Mouse (Mus musculus): ENCODE measurements around the gene Myo5a.

The Myo5a gene

GRCm38 (mm10) chr9:75070457-75071028 lies at the start of gene Myo5a:
Myo5a (plus strand) TSS chr9:75071015.
- DNase-seq (ENCODE audit: low read depth) = no peak

DNA sequence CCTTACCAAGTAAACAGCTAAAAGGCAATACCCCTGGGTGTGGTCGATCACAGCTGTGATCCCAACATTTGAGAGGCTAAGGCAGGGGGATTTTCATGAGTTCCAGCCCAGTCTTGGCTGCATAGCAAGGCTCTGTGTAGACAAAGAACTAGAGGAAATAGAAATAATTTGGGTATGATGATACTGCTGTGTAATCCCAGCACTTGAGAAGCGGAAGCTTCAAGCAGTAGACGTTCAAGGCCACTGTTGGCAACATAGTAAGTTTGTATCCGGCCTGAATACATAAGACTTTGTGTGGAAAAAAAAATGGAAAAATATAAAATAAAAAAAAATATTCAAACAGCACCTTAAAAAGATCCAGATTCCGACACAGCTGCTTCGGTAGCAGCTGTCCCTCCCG lies 48.3 kb upstream of the Myo5a start:
- DNase-seq (ENCODE audit: low read depth) = no peak

DNA sequence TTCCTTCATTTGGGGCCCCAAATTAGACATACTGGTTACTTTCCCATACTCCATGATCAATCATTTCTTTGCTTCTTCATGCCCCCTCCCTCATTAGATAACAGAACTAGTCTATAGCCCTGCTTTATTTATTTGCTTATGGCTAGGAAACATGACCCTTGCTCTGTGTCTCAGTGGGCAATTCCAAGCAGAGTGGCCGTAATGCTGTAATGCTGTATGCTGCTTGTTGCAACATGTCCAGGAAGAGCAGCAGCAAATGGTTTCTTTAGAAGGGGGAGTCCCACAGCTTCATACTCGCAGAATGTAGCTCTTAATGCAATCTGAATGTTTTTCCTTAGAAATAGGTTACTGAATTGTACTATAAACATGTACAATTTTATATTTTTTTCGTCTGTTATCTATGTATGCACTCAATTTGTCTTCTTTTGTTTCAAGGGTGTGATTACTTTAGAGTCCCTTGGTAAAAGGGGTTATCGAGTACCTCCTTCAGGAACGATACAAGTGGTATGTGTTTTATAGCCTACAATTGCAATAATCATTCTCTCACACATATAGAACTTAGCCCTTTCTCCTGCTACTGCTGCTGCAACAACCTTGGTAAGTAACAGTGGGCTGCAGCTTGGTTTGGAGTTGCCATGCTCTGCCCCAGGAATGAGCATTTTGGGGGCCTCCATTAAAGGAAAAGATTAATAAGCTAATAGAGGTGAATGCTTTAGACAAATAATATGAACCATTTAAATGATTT lies 47.5 kb upstream of the Myo5a start:
- DNase-seq (ENCODE audit: low read depth) = no peak

- no peak for DNase-seq (ENCODE audit: low read depth)
Observed at GRCm38 (mm10) chr9:75024089-75024488, 46.7 kb upstream of the Myo5a start.

DNA sequence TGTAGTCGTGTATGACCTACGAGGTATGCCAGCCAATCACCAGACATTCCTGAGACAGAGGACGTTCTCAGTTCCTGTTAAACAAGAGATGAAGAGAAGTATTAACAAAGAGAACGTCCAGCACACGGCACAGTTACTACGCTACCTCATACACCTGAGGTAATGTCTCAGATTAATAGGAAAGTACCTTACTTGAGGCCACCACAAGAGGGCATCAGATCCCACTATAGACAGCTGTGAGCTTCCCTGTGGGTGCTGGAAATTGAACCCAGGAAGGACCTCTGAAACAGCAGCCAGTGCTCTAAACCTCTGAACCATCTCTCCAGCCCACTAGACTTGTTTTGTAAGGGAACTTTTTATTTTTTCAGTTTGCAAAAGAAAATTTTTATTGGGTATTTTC lies 45.1 kb upstream of the Myo5a start:
- DNase-seq (ENCODE audit: low read depth) = no peak

- DNase-seq (ENCODE audit: low read depth) = no peak
Observed at GRCm38 (mm10) chr9:75032408-75032807, 38.4 kb upstream of the Myo5a start.

DNA sequence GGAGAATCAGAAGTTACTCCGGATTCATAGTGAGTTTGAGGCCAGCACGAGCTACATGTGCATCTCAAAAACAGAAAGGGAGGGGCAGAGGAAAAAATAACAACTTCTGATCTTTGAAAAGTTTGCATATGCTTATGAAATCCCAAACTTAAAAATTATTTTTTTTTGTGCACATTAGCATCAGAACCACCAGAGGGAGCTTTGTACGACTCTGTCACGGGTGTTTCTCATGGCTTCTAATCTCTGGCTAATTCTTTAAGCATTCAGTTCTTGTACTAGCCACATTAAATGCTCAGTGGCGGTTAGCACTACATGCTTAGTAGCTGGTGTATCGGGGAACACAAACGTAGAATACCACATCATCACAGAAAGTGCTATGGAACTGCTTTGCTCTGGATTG lies 37.7 kb upstream of the Myo5a start:
- DNase-seq (ENCODE audit: low read depth) = no peak

- DNase-seq (ENCODE audit: low read depth) = no peak
Observed at GRCm38 (mm10) chr9:75034691-75035090, 36.1 kb upstream of the Myo5a start.

DNA sequence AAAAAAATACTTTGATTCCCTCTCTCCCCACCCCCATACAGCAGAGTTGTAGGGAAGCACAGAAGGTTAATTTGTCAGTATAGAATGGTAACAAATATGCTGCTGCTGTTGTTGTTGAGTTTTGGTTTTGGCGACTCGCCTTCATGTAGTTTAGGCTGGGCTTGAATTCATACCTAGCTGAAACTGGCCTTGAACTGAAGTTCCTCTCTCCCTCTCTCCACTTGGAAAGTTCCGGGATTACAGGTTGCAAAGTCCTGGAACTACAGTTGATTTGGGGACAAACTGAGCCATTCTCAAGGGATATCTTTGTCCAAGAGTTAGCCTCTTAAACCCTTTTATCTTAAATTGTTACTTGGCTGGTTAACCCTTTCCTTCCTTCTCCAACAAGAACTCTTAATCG lies 34.9 kb upstream of the Myo5a start:
- no peak for DNase-seq (ENCODE audit: low read depth)

DNA sequence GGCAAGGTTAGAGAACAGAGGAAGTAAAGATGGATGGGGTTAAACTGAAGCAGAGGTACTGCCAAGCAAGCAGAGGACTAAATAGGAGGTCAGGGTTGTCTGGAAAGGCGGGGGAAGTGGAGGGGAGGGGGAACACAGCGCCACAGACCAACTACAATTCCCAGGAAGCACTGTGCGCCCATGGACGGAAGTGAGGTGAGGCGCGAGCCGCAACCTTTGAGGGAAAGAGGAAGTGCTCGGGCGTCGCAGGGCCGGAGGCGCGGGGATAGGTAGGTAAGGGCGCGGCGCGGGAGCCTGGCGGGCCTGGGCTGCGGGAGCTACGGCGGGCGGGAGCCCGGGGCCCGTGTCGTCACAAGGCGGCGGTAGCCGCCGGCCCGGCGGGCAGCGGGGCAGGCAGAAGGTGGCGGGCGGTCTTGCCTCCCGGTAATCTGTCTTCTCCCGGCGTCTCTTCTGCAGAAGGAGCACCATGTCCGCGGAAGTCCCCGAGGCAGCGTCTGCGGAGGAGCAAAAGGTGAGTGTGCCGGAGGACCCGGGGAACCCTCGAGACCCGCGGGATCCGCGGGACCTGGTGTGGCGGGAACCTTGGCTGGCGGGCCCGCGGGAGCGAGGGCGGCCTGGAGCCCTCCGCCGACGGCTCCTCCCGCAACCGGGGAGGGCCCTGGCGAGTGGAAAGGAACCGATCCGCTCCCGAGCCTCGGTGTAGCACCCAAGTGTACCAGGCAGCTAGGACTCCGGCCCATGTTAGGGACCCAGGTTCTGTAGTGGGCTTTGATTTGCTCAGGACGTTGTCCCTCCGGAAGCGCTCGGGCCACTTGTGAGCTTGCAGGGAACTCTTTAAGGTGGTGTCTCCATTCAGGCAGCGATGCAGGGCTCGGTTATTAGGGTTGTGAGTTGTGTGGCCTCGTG lies 33.1 kb upstream of the Myo5a start, which contains the start of gene Arpp19:
Arpp19 (plus strand) TSS at position 164 of the 906 bp plus-strand sequence.
- DNase-seq (ENCODE audit: low read depth) = peak; percentile 56

DNA sequence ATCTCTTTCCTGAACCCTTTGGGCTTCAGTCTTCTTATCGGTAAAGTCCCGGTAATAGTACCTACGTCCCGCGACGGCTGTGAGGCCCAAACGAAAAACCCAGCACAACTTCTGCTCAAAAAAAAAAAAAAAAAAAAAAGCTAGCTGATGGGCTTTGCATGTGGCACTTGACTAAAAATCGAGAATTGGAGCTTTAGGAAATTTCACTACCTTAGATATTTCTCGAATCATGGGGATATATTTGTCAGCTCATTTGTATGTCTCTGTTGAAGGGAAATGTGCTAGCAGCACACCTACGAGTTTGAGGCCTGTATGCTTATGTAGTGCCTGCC lies 32.5 kb upstream of the Myo5a start:
- no peak for DNase-seq (ENCODE audit: low read depth)

DNA sequence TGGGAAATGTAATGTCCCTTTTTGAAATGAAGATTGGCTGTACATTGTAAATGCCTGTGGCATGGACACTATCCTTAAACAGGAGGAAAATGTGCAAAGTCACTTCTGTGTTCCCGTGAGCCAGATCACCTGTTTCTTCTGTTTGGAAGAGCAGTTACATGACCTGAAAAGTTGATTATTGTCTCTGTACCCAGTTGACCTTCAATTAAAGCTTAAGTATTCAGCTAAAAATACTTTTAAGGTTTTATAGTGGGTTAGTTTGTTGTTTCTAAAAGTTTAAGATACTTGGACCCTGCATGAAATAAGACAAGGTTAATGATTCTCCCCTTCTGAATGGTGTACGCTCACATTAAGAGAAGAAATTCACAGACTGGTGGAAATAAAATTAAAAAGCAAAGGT lies 30.2 kb upstream of the Myo5a start:
- no peak for DNase-seq (ENCODE audit: low read depth)

DNA sequence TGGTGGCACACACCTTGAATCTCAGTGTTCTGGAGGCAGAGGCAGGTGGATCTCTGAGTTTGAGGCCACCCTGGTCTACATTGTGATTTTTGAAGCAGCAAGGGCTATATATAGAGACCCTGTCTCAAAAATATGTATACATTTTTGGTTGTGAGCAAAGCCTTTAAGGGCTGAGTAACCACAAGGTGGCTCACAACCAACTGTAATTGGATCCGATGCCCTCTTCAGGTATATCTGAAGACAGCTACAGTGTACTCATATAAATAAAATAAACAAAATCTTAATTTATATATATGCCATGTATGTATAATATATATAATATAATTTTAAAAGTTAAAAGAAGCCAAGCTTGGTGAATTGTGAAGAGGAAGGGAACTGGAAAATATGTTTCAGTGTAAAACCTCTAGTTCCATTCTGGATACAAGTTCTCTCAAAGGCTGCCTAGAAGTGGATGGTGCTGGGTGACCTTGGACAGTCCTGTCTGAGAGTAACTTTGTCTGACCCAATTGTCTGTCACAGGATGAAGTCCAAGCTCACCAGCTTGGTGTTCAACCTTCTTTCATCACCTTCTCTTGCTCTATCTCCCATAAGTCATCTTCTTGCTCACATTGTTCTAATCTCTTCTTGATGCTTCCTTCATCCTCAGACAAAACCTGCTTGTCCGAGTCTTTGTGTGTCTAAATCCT lies 28.8 kb upstream of the Myo5a start:
- no peak for DNase-seq (ENCODE audit: low read depth)

- no peak for DNase-seq (ENCODE audit: low read depth)
Observed at GRCm38 (mm10) chr9:75043191-75043590, 27.6 kb upstream of the Myo5a start.

GRCm38 (mm10) chr9:75047079-75047478 lies 23.7 kb upstream of the Myo5a start:
- no peak for DNase-seq (ENCODE audit: low read depth)

- no peak for DNase-seq (ENCODE audit: low read depth)
Observed at GRCm38 (mm10) chr9:75049100-75049499, 21.7 kb upstream of the Myo5a start.

DNA sequence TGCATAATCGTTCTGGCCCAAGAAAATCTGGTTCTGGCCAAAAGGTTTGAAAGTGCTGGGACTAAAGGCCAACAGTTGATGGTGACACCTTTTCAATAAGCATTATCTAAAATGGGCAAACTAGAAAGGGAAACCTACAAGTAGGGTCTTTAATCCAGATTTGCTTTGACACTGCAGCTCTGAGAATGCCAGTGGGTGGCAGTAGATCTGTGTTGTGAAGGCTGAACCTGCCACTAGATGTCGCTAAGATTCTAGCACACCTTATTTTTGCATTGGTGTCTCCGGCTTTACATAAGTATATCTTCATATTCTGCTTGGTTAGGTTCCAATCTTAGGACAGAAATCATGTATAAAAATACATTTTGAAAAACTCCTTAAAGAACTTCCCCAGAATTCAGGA lies 20.8 kb upstream of the Myo5a start:
- peak; percentile 52 for DNase-seq (ENCODE audit: low read depth)

GRCm38 (mm10) chr9:75051841-75052240 lies 19.0 kb upstream of the Myo5a start:
- DNase-seq (ENCODE audit: low read depth) = no peak

GRCm38 (mm10) chr9:75055046-75055445 lies 15.8 kb upstream of the Myo5a start:
- DNase-seq (ENCODE audit: low read depth) = no peak

DNA sequence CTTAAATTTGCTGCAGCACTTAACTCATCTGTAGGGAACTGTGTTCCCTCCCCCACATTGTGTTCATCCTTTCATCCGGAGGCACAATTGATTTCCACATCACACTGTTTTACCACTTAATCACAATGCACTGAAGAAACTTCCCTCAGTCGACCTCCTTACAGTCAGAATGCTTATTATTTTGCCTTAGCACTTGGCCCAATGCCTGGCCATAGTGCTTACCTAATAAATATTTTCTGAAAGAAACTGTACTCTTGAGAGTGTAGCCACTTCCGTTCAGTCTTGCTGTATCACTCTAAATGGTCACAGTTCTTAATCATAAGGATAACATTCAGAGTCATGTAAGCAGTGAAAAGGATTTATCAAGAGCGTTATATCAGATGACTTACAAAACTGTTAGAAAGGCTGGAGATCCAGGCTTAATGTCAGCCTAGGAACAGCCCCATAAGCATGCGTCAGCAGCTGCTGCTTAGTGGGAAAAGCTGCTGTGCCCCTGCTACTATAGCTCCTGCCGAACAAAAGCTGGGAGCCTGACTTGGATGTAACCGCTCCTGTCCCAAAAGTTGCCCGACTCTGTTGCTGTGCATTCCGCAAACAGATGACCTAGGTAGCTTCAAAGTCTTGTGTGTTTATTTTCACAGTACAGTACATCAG lies 6.0 kb upstream of the Myo5a start:
- no peak for DNase-seq (ENCODE audit: low read depth)

DNA sequence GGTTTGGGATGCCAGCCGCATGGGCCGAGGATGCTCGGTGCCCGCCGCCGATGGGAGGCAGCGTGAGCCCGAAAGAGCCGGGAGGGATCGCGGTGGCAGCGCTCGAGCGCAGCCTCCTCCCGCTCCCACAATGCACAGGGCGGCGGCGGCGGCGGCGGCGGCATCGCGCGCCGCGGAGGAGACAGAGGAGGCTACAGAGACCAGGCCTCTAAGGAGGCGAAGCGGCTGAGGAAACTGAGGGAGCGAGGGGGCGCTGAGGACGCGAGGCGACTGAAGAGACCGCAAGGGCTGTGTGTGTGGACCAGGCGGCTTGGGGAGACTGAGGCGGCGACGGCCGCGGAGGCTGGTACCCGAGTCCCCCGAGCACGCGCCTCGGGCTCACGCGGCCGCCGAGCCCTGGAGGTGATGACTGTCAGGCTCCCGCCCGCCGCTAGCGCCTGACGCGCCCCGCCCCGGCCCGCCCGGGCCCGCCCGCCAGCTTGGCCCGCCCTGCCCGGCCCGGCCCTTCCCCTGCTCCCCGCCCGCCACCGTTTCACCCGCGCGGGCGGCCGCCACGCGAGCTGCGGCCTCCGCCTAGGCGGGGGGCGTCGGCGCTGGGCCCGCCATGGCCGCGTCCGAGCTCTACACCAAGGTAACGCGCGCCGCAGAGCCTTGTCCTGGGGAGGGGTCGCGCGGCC lies 352 bp downstream of the Myo5a start:
- DNase-seq (ENCODE audit: low read depth) = peak; percentile 54

Measured in c-Kit-positive CD71-positive TER-119-negative erythroid progenitor cells, embryonic 14.5 days (primary cell).